21 mouse cellular contexts compared by ENCODE assay signal in the genomic region with DNA sequence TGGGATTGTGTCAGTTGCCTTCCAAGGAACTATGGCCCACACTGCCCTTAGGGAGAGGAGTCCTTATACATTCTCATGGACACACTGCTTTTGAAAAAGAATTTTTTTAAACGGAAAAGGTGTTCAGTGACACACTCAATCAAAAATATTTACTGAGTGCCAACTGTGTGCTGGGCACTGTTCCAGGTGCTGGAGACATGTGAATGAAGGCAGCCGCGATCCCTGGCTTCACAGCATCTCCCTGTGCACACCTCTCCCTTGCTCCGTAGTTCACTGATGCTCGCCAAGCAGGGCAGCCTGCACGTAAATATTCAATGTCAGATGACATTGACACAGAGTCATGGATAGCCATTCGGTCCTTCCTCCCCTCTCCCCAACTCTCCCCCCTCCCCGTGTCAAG.
"Had no signal": no experiment of that assay in that cellular context is flagged by ENCODE, and none has a peak within 500 bp of the region (broad histone marks: within the 10 kb centered on the region; RNA-seq: fewer than 3 reads in every experiment).

No protein-coding gene starts in this region.

- H3K4me1 ChIP-seq: liver, embryonic 13.5 days; stomach, embryonic 15.5 days had no signal

- H3K36me3 ChIP-seq: kidney, embryonic 15.5 days; liver, embryonic 13.5 days; midbrain, embryonic 10.5 days; midbrain, embryonic 13.5 days; neural tube, embryonic 13.5 days; stomach, embryonic 15.5 days had no signal

- H3K27ac ChIP-seq: kidney, embryonic 15.5 days; left cerebral cortex, adult 2 months; liver, embryonic 13.5 days; midbrain, embryonic 10.5 days; midbrain, embryonic 13.5 days; neural tube, embryonic 13.5 days; stomach, embryonic 15.5 days had no signal

- H3K4me2 ChIP-seq: kidney, embryonic 15.5 days; liver, embryonic 13.5 days; midbrain, embryonic 13.5 days; neural tube, embryonic 13.5 days; stomach, embryonic 15.5 days had no signal

- H3K4me3 ChIP-seq: kidney, embryonic 15.5 days; left cerebral cortex, adult 2 months; liver, embryonic 13.5 days; midbrain, embryonic 10.5 days; midbrain, embryonic 13.5 days; myocyte; neural tube, embryonic 13.5 days; stomach, embryonic 15.5 days had no signal

- DNase-seq: kidney, adult 8-10 months; kidney, postnatal 10 days; kidney, postnatal 36 days; layer of hippocampus, postnatal 36 days; liver, embryonic 13.5 days; lung, adult 2 months; lung, postnatal 14 days; lung, postnatal 4 days; retina, postnatal 1 day; right cerebral cortex, postnatal 25 days; spleen, adult 18-20 months; thymus, adult 18-20 months; thymus, postnatal 36 days had no signal

- H3K27me3 ChIP-seq: kidney, embryonic 15.5 days; liver, embryonic 13.5 days; midbrain, embryonic 13.5 days; neural tube, embryonic 13.5 days; stomach, embryonic 15.5 days had no signal

- H3K9ac ChIP-seq: kidney, embryonic 15.5 days; liver, embryonic 13.5 days; midbrain, embryonic 13.5 days; neural tube, embryonic 13.5 days; stomach, embryonic 15.5 days had no signal

- H3K9me3 ChIP-seq: kidney, embryonic 15.5 days; midbrain, embryonic 10.5 days; midbrain, embryonic 13.5 days; neural tube, embryonic 13.5 days; stomach, embryonic 15.5 days had no signal

- ATAC-seq: midbrain, embryonic 13.5 days; midbrain, embryonic 16.5 days had no signal
